ENCODE assay signal across 8 mouse cellular contexts in genomic region chr1:87637121-87637877, GRCm38 (mm10). TPM values are rescaled to one million over a fixed set of nuclear protein-coding genes. Genes with fewer than 3 reads are reported as not detected.
DNase-seq lines count a peak whose midpoint lies in the region; ATAC-seq lines count a peak whose summit lies in the region.

No protein-coding gene starts in this region.

- no peaks in the 10 kb centered on the region for H3K36me3 ChIP-seq in heart, embryonic 13.5 days
- H3K36me3 ChIP-seq in liver, embryonic 13.5 days, result no peaks in the 10 kb centered on the region

- H3K4me1 ChIP-seq in heart, embryonic 13.5 days, result peaks cover 30% of the 10 kb centered on the region
- H3K4me1 ChIP-seq in brown adipose tissue, adult 24 weeks (ENCODE audit: control insufficient read depth, insufficient read depth, insufficient read length, low read length), result peaks cover 12% of the 10 kb centered on the region
- H3K4me1 ChIP-seq in liver, embryonic 13.5 days (replicated peaks), result peaks cover 86% of the 10 kb centered on the region

- H3K4me2 ChIP-seq in heart, embryonic 13.5 days, result no peak overlapping the region
- peak overlapping the region; percentile 68 for H3K4me2 ChIP-seq in liver, embryonic 13.5 days

- H3K27ac ChIP-seq in heart, embryonic 13.5 days (replicated peaks), result peak overlapping the region; percentile 50
- peak overlapping the region; percentile 36; the same call in 1 of the 2 replicates for H3K27ac ChIP-seq in brown adipose tissue, adult 24 weeks (replicated peaks; ENCODE audit: low read depth, low read length)
- H3K27ac ChIP-seq in liver, embryonic 13.5 days, result peak overlapping the region; percentile 98

- ATAC-seq in heart, embryonic 13.5 days (ENCODE audit: extremely low read depth, insufficient number of reproducible peaks, low FRiP score, low TSS enrichment), result peak; percentile 93
- peak; percentile 64 for ATAC-seq in CD4-positive, CD25-positive, alpha-beta regulatory T cell, adult 4 months
- peak; percentile 99 for ATAC-seq in liver, embryonic 13.5 days (ENCODE audit: low read depth)

- intact Hi-C loops in heart, postnatal 36 days (cut with DNase I), result no loop called here

- WGBS in heart, embryonic 13.5 days, result 84% methylated on average over 4 of the region's 4 CpGs
- 20% methylated on average over 4 of the region's 4 CpGs for WGBS in liver, embryonic 13.5 days (ENCODE audit: insufficient replicate concordance)

- H3K27me3 ChIP-seq in heart, embryonic 13.5 days (replicated peaks), result no peaks in the 10 kb centered on the region
- H3K27me3 ChIP-seq in liver, embryonic 13.5 days, result no peaks in the 10 kb centered on the region

- H3K9ac ChIP-seq in heart, embryonic 13.5 days, result no peak overlapping the region
- peak overlapping the region; percentile 75 for H3K9ac ChIP-seq in liver, embryonic 13.5 days

- H3K9me3 ChIP-seq in heart, embryonic 13.5 days, result no peaks in the 10 kb centered on the region
- H3K9me3 ChIP-seq in liver, embryonic 13.5 days (replicated peaks), result no peaks in the 10 kb centered on the region

- H3K4me3 ChIP-seq in heart, embryonic 13.5 days, result no peak overlapping the region
- no peak overlapping the region for H3K4me3 ChIP-seq in brown adipose tissue, adult 24 weeks (ENCODE audit: insufficient read depth, low read depth, low read length)
- H3K4me3 ChIP-seq in liver, embryonic 13.5 days (replicated peaks), result peak overlapping the region; percentile 41

- DNase-seq in heart, postnatal 36 days, result no peak
- DNase-seq in liver, embryonic 13.5 days, result peak; percentile 92
- DNase-seq in thymus, postnatal 0 days (ENCODE audit: low spot score), result peak; percentile 90
- DNase-seq in cerebellum, postnatal 10 days, result no peak
- DNase-seq in urinary bladder, postnatal 10 days (ENCODE audit: low spot score), result no peak

RNA-seq across cellular contexts. Expression of gene Inpp5d, which starts 17.2 kb away (rescaled TPM):
- 6.0 and 6.2 TPM in 2 replicates for polyA plus RNA-seq in heart, embryonic 13.5 days (2015; fragmentation: Nextera tagmentation; extraction: Ambion mirVana)
- total RNA-seq in heart, postnatal 36 days (2021), result 10 to 100 TPM in 1 of 2 experiments, 1 to 10 TPM in 1; 9.0 to 21.8 TPM
- 100 to 1,000 TPM; 145 to 167 TPM for polyA plus RNA-seq in CD4-positive, CD25-positive, alpha-beta regulatory T cell, adult 4 months (2017; shearing (Covaris generic))
- 2.6 and 5.2 TPM in 2 replicates for polyA plus RNA-seq in brown adipose tissue, adult 24 weeks (2012; ENCODE audit: insufficient read depth, insufficient read length, missing spikeins)
- 11.0 and 13.9 TPM in 2 replicates for polyA plus RNA-seq in liver, embryonic 13.5 days (2015; fragmentation: Nextera tagmentation; extraction: Ambion mirVana)
- 41.0 and 43.6 TPM in 2 replicates for polyA plus RNA-seq in thymus, postnatal 0 days (2015; fragmentation: Nextera tagmentation; extraction: Ambion mirVana)

Comparison
In these comparisons a context has a peak if more than half of its experiments do, and no peak if none do; other contexts are left out.
1. H3K27ac ChIP-seq: peak in every context shown above with its lines; median percentile 98 in liver, embryonic 13.5 days; 50 in heart, embryonic 13.5 days; 36 in brown adipose tissue, adult 24 weeks.
2. DNase-seq: peak in liver, embryonic 13.5 days (single experiment) and thymus, postnatal 0 days (single experiment); none in heart, postnatal 36 days (0 of 2), cerebellum, postnatal 10 days (0 of 2) and urinary bladder, postnatal 10 days (single experiment).
3. Peak in every context shown above with its lines, with median percentiles within 50 percentile points of each other: ATAC-seq.